Mouse (Mus musculus) adrenal gland, postnatal 36 days (tissue): ENCODE measurements around the gene Fa2h. TPM values are rescaled to one million over a fixed set of nuclear protein-coding genes. Genes with fewer than 3 reads are reported as not detected.

ENCODE experiments used
- DNase-seq, 2 experiments: peaks; one replicate each; pipeline ENCODE4 v3.0.0; 2021; ENCODE audit warnings: mixed read lengths in 1 of 2
- long read RNA-seq, 2 experiments: library from polyadenylated mRNA; stranded (forward); transcript quantifications; one replicate each; pipeline ENCODE4 v2.0.0; 2021; ENCODE audit warnings: borderline sequencing depth in 2 of 2
- total RNA-seq, 2 experiments: library from RNA; stranded (reverse); gene quantifications; 2 replicates each; pipeline ENCODE4 v1.2.3; 2021

Gene Fa2h
- total RNA-seq = 1 to 10 TPM in 1 of 2 experiments, not detected in 1; 3.1 TPM
- long read RNA-seq, experiment 1, partial matches to known transcripts = 0 of 1 reads
- long read RNA-seq, experiment 1, other reads (novel, unspliced or antisense) = 0 of 1 reads
- long read RNA-seq, experiment 2 = 0 reads

DNA sequence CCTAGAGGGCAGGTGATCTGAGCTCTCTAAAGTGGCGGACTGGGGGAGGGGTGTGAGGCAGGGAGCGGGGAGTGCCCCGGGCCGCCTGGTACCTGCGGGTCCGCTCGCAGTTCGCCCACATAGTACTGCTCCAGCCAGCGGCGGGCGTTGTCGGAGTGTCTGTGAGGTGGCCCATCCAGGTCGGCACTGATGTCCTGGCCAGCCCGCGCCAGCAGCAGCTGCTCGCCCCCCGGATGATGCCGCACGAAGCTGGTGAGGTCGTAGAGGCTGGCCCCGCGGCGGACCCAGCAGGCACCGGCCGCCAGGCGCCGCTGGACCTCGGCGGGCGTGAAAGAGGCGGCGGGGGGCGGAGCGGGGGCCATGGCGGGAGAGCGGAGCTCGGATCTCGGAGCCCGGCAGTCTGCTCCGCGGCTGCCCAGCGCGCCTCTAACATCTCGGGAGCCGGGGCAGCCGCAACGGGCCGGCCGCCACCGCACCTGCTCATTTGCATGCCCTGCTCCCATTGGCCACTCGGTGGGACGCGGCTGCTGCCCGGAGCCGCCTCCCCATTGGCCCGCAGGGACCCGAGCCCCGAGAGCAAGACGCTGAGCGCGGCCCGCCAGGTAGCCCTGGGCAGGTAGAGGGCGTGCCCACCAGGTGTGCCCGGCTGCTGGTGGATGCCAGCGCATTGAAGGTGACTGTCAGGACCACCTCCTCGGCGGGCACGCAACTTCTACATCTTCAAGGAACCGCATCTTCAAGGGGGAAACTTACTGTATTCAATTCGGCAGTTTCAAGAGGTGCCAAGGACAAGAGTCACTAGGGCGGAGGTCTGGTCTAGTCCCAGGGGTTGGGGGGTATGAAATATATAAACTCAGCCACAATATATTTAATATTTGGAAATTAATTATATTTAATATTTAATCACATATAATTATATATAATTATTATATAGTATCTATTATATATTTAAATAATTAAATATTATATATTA is at the start of gene Fa2h:
Fa2h (minus strand) TSS at position 434 of the 973 bp plus-strand sequence.
- peak; percentile 90 to 92 for DNase-seq

DNA sequence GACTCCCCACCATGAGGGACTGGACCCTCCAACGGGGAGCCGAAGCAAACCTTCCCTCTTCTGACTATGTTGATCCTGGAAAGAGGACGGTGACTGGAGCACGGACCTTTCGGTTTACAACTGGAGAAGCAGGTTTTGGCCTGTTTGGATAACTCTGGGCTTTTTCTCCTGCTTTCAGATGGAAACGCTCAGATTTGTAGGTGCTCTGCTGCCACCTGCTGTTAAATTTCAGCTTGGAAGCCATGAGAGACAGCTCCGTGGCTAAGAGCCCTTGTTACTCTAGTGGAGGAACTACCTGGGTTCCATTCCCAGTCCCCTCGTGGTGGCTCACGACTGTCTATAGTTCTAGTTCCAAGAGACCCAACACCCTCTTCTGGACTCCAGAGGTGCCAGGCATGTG is 45.6 kb upstream of the Fa2h start:
- peak; percentile 75 to 83 for DNase-seq

DNA sequence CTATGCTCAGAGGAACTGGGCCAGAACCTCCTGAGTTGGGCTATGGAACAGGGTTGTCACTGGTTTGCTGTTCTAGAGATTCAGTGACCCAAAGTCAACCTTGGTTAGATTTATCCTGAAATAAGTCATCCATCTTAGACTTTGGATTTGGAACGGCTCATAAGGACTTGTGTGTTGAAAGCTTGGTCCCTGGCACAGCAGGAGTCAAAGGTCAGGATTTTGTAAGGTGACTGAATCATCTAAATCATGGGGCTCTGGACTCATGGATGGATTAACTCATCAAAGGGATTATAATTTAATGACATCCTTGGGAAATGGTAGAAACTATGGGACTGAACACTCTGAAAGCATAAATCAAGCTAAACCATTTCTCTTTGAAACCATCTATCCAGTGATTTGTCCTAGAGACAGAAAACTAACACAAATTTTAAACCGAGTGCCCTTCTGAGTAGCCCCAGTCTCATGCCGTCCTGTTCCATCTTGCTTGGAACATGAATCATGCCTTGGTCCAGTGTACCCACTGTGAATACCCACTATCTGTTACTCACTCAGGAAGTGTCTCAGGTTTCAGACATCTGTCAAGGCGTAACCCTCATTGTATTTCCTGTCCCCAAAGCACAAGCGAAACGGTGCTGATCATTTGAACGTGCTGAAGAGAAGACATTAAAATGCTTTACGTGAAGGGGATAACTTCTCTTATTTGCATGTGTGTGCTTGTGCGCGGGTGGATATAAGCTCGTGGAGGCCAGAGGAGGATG is 41.6 kb upstream of the Fa2h start:
- DNase-seq = peak; percentile 23 to 39

DNA sequence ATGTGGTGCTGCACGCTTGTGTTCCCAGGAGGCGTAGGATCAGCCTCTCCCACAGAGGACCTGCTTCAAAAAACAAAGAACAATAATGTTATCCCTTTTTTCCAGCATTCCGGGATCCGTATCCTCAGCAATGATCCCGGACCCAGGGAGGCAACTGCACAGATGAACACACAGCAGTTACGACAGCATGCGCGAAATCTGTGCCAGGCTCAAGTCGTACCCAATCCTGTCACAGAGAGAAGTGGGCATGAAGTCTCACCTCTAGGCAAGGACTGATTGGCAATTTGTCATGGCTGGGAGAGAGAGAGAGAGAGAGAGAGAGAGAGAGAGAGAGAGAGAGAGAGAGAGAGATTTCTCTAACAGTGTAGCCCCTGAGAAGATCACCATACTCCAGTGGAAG is 31.0 kb upstream of the Fa2h start:
- DNase-seq = no peak

DNA sequence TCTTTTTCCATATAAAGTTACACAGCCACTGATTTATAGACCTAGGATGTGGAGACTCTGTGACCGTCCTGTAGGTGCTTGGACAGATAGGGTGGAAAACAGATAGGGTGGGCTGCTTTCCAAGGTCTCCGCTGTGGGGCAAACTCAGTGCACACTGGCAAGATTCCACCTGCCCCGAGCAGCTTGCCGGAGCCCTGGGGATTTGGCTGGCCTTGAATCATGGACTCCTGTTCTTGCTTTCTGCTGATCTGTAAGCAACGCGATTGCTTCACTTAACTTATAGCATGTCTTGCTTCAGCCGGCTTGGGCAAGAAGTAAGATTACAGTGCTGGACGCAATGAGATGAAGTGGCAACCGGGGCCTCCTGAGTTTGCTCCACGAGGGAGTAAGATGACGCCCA is 30.6 kb upstream of the Fa2h start:
- DNase-seq = peak; percentile 49 to 52

DNA sequence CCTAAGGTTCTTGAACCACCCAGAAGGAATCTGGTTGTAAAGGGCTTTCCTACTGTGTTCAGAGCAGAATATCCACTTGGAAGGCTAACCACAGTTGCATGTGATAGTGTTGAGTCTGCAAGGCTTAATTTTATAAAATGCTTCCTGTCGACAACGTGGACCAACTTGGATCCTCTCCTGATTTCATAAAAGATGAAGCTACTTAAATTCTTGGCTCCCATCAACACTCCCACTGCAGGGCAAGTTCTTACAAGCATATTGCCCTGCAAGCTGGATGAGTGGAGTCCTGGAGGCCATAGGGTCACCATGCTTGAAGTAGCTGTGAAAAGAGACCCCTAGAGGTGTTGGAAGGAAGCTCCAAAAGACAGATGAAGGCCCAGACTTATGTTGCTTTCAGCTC is 29.0 kb upstream of the Fa2h start:
- DNase-seq = no peak

DNA sequence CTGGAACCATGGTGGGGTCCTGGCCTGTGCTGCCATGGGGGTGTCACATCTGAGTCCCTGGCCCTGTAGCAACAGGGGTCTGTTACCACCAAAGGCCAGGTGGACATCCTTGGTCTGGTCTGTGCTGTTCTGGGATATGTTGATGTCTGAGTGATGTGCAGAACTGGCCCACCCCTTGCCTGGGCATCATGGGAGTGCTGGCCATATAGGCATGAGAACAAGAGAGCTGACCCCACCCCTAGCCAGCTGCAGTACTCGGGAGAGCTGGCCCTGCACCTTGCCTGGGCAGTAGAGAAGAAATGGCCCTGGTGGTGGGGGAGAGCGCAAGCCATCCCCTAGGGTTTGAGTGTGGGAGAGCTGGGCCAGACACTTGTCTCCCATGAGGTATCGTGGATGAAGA is 25.5 kb upstream of the Fa2h start:
- no peak for DNase-seq

DNA sequence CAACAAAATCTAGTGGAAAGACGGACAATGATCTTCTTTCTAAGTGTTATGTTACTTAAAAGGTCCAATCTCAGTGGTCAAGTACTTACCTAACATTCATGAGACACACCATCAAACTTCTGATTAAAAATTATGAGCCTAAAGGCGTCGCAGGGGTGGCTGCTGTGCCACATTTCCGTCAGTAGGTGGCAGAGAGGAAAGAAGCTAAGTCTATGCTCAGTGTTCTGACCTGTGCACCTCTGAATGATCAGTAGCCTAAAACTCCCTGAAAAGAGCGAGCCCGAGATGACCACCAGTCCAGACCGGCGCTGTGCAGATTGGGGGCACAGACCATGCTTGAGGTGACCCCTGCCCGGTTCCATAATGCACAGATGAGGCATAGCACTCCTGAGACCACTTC is 25.0 kb upstream of the Fa2h start:
- DNase-seq = peak; percentile 38 to 43

DNA sequence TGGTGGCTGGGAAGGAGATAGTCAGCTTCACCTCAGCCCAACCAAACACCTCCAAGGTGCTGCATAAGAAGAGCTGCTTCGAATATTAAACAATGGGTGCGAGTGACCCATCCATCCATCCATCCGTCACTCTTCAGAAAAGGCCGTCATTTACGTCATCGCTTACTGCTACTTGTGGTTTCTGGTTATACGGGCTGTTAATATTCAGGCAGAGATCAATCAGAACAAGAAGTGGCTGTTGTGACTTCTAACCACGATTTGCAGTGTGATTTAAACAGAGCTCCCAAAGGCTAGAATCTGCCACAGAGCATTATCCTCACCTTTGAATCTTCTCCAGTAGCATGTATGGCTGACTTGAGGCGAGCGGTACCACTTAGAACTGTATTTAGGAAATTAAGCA is 23.6 kb upstream of the Fa2h start:
- no peak for DNase-seq

DNA sequence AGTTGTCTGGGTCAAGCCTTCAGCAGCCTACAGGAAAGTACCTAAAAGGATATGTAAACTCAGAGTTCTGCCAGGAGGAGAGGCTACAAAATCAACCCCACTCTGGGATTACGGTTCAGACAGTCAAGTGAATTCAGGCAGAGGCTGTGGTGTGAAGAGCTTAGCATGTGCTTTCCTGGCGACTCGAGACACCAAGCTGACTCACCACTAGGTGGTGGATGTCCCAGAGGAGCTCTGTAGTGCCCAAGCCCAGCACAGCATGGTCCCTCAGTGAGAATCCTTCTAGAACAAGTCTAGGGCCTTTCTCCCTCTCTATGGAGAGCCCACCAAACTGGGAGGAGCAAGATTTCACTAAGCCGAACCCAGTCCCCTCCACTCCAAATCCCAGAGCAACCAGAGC is 9.8 kb upstream of the Fa2h start:
- peak; percentile 20 to 28 for DNase-seq

DNA sequence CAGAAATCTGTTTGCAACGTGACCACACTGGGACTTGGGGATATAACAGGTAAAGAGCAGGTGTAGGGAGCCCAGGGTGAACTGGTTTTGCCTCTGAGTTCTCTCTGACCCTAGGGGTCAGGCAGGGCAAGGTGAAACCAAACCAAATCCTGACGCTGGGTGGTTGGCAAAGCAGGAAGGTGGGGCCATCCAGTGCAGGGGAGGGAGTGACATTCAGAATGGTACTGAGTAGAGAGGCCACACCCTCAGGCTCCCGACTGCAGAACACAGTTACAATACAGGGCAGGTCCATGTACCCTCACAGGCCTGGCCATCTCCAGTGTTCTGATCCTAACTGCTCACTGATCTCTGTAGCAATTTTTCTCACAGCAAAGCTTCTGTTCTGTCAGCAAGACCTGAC is 2.4 kb downstream of the Fa2h start:
- DNase-seq = no peak

DNA sequence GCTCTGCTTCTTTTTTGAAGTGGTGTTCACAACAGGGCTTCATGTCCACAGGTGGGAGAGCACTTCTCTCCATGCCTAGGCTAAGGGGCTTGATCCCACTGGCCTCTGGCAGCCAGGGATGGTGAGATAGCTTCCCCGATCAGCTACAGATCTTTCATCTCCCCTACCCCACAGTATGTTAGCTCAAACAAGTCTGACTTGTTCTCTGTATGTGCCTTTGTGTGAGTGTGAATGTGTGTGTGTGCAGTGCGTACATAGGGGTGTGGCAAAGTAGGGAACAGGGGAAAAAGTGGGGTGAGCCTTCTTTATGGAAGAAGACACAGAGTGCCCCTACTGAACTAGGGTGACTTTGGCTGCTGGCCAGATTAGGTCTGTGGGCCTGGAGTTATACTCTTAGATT is 2.8 kb downstream of the Fa2h start:
- DNase-seq = no peak

DNA sequence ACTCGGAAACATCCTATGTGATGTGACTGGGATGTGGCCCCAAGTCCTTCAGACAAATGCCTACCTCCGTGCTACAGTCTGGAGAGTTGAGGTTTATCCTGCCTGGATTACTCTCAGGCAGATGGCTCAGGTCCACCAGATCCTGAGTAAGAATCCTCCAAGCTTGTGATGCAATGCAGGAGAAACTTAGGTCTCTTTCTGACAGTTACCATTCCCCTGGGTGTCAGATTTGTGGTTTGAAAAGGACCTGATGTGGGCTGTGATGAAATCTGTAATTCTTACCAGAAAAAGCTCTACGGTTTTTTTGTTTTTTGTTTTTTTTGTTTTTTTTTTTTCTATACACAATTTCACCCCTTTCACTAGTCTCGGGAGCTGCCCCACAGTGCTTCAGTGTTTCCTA is 4.0 kb downstream of the Fa2h start:
- no peak for DNase-seq

DNA sequence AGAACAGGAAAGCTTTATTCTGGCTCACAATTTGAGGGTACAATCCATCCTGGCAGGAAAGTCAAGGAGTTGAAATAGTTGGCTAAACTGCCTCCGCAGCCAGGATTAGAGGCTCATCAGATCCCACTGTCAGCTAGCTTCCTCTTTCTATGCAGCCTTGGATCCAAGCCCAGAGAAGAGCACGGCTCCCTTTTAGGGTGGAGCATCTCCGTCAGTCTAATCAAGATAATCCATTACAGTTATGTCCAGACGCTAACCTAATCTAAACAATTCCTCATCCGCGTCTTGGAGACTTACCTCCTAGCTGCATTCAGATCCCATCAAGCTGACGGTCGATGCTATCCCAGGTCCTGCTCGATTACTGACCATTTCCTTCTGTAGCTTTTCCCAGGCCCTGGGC is 7.7 kb downstream of the Fa2h start:
- peak in 1 of 2 experiments; percentile 33 for DNase-seq

DNA sequence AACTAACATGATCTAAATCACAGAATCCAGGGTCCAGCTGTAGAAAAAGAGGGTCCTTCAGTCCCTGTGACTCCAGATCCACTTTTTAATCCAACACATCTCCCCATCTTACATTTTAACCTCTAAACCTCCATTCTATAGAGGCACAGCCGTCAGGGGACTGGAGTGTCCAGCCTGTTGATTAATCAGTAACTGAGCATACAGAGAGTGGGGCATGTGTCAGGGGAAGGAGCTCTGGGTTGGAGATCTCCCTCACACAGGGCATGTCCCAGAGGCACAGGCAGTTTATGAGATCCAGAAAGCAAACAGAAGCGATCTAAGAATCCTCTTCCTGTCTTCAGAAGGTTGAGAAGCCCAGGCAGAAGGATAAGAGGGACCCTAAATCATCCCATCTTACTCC is 9.0 kb downstream of the Fa2h start:
- DNase-seq = no peak

DNA sequence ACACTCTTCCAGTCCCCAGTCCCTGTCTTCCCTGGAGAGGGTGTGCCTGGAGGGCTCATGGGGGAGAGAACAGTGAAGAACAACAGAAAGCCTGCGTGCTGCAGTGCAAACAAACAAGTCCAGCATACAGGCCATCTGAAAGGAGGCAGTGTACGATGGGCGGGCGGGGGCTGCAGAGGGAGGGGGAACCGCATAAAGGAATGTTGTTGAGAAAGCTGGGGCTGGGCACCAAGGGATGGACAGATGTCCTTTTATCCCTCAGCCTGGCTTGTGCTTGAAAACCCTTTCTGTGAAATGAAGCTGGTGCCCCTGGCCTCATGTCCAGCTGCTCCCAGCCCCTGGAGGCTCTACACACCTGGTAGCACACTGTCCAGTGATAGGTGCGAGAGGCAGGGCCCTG is 18.4 kb downstream of the Fa2h start:
- DNase-seq = no peak

DNA sequence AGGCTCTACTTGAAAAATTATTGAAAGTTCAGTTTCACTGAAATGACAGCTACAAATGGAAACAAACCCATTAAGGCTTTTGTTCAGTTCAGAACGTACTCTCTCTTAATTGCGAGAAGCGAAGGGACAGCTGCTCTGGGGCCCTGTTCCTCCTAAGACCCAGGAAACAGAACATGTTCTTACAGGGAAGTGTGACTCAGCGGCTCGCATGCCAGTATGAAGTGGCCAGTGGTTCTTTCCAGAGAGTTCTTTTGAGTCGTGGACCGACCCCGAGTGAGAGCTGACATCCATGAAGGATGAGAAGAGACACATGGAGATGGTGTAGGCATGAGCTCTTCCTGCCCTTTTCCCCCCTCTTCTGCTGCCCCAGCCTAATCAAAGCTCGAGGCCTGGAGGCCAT is 23.9 kb downstream of the Fa2h start:
- DNase-seq = no peak

DNA sequence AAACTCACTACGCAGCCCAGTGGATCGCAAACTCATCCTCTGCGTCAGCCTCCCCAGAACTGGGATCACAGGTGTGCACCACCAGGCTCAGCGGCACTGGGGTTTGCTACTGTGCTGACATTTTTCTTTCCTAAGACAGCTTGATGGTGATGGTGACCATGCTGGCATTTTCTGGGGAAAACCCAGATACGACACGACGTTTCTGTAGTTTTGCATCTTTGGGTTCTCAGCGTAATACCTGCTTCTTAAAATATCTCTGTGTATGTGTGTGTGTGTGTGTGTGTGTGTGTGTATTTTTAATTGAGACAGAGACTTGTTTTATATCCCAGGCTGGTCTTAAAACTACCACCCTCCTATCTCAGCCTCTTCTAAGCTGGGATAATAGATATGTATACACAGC is 26.3 kb downstream of the Fa2h start:
- DNase-seq = no peak

DNA sequence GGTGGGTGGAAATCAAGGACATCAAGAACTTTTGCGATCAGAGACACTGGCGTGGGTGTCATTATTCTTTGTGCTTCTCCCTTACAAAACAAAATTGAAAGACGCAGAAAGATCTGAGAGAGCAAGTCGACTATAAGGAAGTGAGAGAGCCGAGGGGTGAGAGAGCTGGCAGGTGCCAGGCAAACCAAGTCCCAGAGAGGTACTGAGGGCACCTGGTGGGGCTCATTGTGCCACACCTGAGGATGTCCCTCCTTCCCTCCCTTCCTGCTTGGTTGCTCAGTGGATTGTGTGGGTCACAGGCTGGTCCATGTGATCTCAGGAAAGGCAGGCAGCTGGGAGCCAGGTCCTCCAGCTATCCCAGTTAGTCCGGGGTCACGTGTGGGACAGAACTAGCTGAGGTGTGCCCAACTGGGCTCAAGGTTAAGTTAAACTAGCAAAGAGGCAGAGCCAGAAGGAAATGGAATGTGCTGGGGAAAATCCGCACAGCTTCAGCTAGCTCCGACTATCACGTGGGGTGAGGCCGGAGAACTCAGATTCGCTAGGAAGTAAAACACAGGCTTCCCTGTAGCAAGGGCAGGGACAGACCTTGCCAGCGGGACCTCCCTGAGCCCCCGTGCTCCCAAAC is 26.9 kb downstream of the Fa2h start:
- DNase-seq = peak; percentile 27 to 44

DNA sequence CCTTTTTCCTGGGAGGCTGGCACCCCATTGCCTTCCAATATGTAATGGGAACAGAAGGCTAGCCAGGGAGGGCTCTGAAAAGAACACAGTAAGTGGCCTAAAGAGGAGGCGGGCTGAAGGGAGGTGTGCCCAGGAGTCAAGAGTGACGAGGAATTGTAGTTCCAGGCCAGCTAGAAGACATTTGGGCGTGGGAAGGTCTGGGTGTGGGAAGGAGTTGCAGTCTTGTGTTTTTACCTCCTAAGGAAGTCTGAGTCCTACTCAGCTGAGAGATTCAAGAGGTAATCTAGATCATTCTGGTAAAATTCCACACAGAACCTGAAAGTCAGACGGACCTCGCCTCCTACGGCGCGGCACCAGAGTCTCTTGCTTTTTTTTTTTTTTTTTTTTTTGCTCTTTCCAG is 30.1 kb downstream of the Fa2h start:
- no peak for DNase-seq

DNA sequence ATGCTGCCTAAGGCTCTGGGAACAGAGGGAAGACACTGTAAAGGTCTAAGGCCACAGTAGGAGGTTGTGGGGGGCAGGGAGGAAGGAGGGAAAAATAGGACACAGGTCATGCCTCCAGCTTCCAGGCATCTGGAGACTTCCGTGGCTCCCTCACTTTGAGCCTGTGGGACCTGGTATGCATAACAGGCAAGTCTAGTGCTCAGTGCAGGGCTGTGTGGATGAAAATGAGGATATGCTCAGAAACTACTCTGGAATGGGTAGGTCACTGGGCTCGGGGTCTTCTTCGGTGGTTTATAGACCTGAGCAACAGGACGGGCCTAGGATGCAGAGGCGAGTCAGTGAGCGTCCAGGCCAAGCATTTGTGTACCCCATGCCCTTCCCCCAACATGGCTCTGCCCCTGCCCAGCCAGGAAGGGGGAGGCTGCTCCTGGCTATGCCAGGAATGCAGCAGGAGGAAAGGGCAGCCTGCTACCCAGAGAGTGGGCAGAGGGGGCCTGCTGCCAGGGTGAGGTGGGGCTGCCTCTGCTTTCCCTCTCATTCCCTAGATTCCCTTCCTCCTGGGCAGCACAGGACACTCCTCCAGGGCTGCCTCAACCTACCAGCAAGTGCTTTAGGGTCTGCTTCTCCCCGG is 32.9 kb downstream of the Fa2h start:
- no peak for DNase-seq

DNA sequence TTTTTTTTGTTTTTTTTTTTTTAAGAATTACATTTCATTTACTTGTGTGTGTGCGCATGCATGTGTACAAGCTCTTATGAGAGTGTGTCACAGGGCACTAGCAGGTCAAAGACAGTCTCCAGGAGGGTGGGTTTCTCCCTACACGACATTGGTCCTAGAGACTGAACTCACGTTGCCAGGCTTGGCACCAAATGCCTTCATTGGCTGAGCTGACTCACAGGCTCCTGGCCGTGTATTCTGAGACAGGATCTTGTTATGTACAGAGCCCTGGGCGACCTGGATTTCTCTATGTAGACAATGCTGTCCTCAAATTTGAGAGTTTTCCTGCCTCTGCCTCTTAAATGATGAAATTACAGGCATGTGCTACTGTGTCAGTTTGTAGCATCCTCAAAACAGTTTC is 33.7 kb downstream of the Fa2h start:
- no peak for DNase-seq
